ENCODE assay signal across 8 mouse cellular contexts in genomic region chr16:90933534-90934176, GRCm38 (mm10). TPM values are rescaled to one million over a fixed set of nuclear protein-coding genes. Genes with fewer than 3 reads are reported as not detected.
A peak's percentile ranks its signal among the peaks of the same experiment; 100 is the strongest.
DNase-seq lines count a peak whose midpoint lies in the region; ATAC-seq and TF ChIP-seq lines count a peak whose summit lies in the region.

No protein-coding gene starts in this region.

- H3K4me3 ChIP-seq in layer of hippocampus, adult 2 months = peak overlapping the region; percentile 86
- peak overlapping the region; percentile 55 for H3K4me3 ChIP-seq in cortical plate, adult 2 months (ENCODE audit: insufficient read depth, low read length)
- peak overlapping the region; percentile 96 for H3K4me3 ChIP-seq in hindbrain, embryonic 15.5 days
- peak overlapping the region; percentile 80 for H3K4me3 ChIP-seq in midbrain, postnatal 0 days (ENCODE audit: low read depth, low read length)

- no peak for TF ChIP-seq CTCF in layer of hippocampus, adult 2 months (conservative IDR thresholded peaks at IDR 0.05)
- no peak for TF ChIP-seq CTCF in cortical plate, adult 2 months (IDR thresholded peaks at IDR 0.05; ENCODE audit: extremely low read depth, insufficient read depth, low read length)
- TF ChIP-seq CTCF in midbrain, postnatal 0 days (IDR thresholded peaks at IDR 0.05) = no peak

- WGBS in hindbrain, embryonic 15.5 days = 35% methylated on average over 13 of the region's 13 CpGs
- 28% methylated on average over 13 of the region's 13 CpGs for WGBS in midbrain, postnatal 0 days

- peak overlapping the region; percentile 84 for H3K9ac ChIP-seq in hindbrain, embryonic 15.5 days
- peak overlapping the region; percentile 86 for H3K9ac ChIP-seq in midbrain, postnatal 0 days (replicated peaks; ENCODE audit: low read length, poor library complexity, severe bottlenecking)

- H3K36me3 ChIP-seq in hindbrain, embryonic 15.5 days = peaks cover 20% of the 10 kb centered on the region
- H3K36me3 ChIP-seq in midbrain, postnatal 0 days (ENCODE audit: insufficient read depth, low read length) = peaks cover 31% of the 10 kb centered on the region

- H3K4me1 ChIP-seq in cortical plate, adult 2 months (ENCODE audit: control insufficient read depth, insufficient read depth, low read length) = no peaks in the 10 kb centered on the region; the same call in 1 of the 2 replicates
- H3K4me1 ChIP-seq in hindbrain, embryonic 15.5 days (replicated peaks) = peaks cover 13% of the 10 kb centered on the region
- H3K4me1 ChIP-seq in midbrain, postnatal 0 days (ENCODE audit: insufficient read depth, low read length) = no peaks in the 10 kb centered on the region

- H3K4me2 ChIP-seq in hindbrain, embryonic 15.5 days = peak overlapping the region; percentile 66
- peak overlapping the region; percentile 73 for H3K4me2 ChIP-seq in midbrain, postnatal 0 days (ENCODE audit: low read depth, low read length, poor library complexity, severe bottlenecking)

- intact Hi-C loops in left cerebral cortex, postnatal 4 days (cut with DNase I) = loop anchor here (5.0 to 10.0 kb wide), 2 partner anchors 136 to 619 kb away; no protein-coding TSS in a partner anchor

- peak overlapping the region; percentile 90 for H3K27ac ChIP-seq in layer of hippocampus, adult 2 months
- H3K27ac ChIP-seq in cortical plate, adult 2 months (ENCODE audit: insufficient read depth, low read length) = no peak overlapping the region
- peak overlapping the region; percentile 90 for H3K27ac ChIP-seq in hindbrain, embryonic 15.5 days (replicated peaks)
- peak overlapping the region; percentile 88; the same call in 1 of the 2 replicates for H3K27ac ChIP-seq in midbrain, postnatal 0 days (ENCODE audit: low read depth, low read length)

- no peaks in the 10 kb centered on the region for H3K27me3 ChIP-seq in hindbrain, embryonic 15.5 days
- H3K27me3 ChIP-seq in midbrain, postnatal 0 days (ENCODE audit: insufficient read depth, low read length) = no peaks in the 10 kb centered on the region

- no peak for DNase-seq in layer of hippocampus, adult 2 months (ENCODE audit: low spot score in 2 of 2)
- no peak for DNase-seq in layer of hippocampus, adult 11-12 months (ENCODE audit: low spot score)
- DNase-seq in midbrain, postnatal 0 days (ENCODE audit: low spot score) = no peak
- no peak for DNase-seq in embryo, embryonic 11 days
- no peak for DNase-seq in layer of hippocampus, adult 18-20 months (ENCODE audit: low spot score in 2 of 2)
- no peak for DNase-seq in left cerebral cortex, postnatal 4 days

- no peaks in the 10 kb centered on the region for H3K9me3 ChIP-seq in hindbrain, embryonic 15.5 days
- H3K9me3 ChIP-seq in midbrain, postnatal 0 days (ENCODE audit: low read length) = no peaks in the 10 kb centered on the region

- no peak for TF ChIP-seq POLR2A in cortical plate, adult 2 months (IDR thresholded peaks at IDR 0.05; ENCODE audit: extremely low read depth, insufficient read depth, low read length)

- ATAC-seq in hindbrain, embryonic 15.5 days (ENCODE audit: low FRiP score, low read depth) = no peak
- ATAC-seq in midbrain, postnatal 0 days (ENCODE audit: low FRiP score) = no peak

RNA-seq across cellular contexts. Expression of gene Cfap298, which starts 1.3 kb away (rescaled TPM):
- total RNA-seq in layer of hippocampus, adult 2 months (2021) = 10 to 100 TPM; 34.0 to 43.7 TPM
- 35.4 and 38.7 TPM in 2 replicates for polyA plus RNA-seq in cortical plate, adult 2 months (2012; rRNA removed)
- 51.2 and 53.4 TPM in 2 replicates for polyA plus RNA-seq in hindbrain, embryonic 15.5 days (2015; fragmentation: Nextera tagmentation; extraction: Ambion mirVana)
- 19.0 and 26.5 TPM in 2 replicates for total RNA-seq in midbrain, postnatal 0 days (2014; rRNA removed)
- 65.1 and 66.2 TPM in 2 replicates for polyA plus RNA-seq in midbrain, postnatal 0 days (2015; fragmentation: Nextera tagmentation; extraction: Ambion mirVana)
- 10 to 100 TPM; 47.2 to 59.6 TPM for total RNA-seq in layer of hippocampus, adult 18-20 months (2021)
- 10 to 100 TPM; 31.6 to 35.8 TPM for total RNA-seq in left cerebral cortex, postnatal 4 days (2021)
